Mouse (Mus musculus) forebrain, embryonic 11.5 days (tissue): ENCODE results near the gene Id3. TPM values are rescaled to one million over a fixed set of nuclear protein-coding genes. Genes with fewer than 3 reads are reported as not detected.

Experiments used
- ATAC-seq: fragments of 200-750 bp; cut with Nextera tagmentation; replicated peaks from 2 replicates; pipeline ENCODE4 v1.8.0; 2017; ENCODE audit warnings: moderate TSS enrichment; ENCODE audit not compliant: low FRiP score
- DNase-seq: peaks from one replicate; pipeline ENCODE4 v3.0.0-alpha.2; 2017; ENCODE audit warnings: low spot score
- H3K27ac ChIP-seq: fragments of 300-500 bp; sonication (generic); 2 replicates; pipeline ENCODE4 v1.5.1; 2014; ENCODE audit warnings: low read depth, low read length
- H3K27me3 ChIP-seq: fragments of 300-500 bp; sonication (generic); 2 replicates; pipeline ENCODE4 v1.6.1; 2014; ENCODE audit warnings: mild to moderate bottlenecking, low read length, mixed read lengths; ENCODE audit not compliant: control insufficient read depth, insufficient read depth
- H3K36me3 ChIP-seq: fragments of 300-500 bp; sonication (generic); 2 replicates; pipeline ENCODE4 v1.6.1; 2014; ENCODE audit warnings: mild to moderate bottlenecking, low read length, moderate library complexity, mixed read lengths; ENCODE audit not compliant: control insufficient read depth, insufficient read depth
- H3K4me1 ChIP-seq: fragments of 300-500 bp; sonication (generic); replicated peaks from 2 replicates; pipeline ENCODE4 v1.6.1; 2014; ENCODE audit warnings: low read length, mixed read lengths; ENCODE audit not compliant: control insufficient read depth, insufficient read depth
- H3K4me2 ChIP-seq: fragments of 300-500 bp; sonication (generic); 2 replicates; pipeline ENCODE4 v1.6.1; 2014; ENCODE audit warnings: low read depth, mild to moderate bottlenecking, low read length, moderate library complexity, mixed read lengths; ENCODE audit not compliant: severe bottlenecking
- H3K4me3 ChIP-seq: fragments of 300-500 bp; sonication (generic); 2 replicates; pipeline ENCODE4 v1.5.1; 2014; ENCODE audit warnings: low read depth, low read length
- H3K9ac ChIP-seq: fragments of 300-500 bp; sonication (generic); 2 replicates; pipeline ENCODE4 v1.6.1; 2014; ENCODE audit warnings: low read length
- H3K9me3 ChIP-seq: fragments of 300-500 bp; sonication (generic); 2 replicates; pipeline ENCODE4 v1.6.1; 2016; ENCODE audit warnings: low read length, mixed read lengths; ENCODE audit not compliant: control insufficient read depth
- WGBS: fragments of 180-500 bp; shearing (Covaris S2); extraction: QIAGEN DNeasy Blood & Tissue Kit; methylation state at CpG from one replicate; pipeline ENCODE4 v1.1.7; 2014; 5-methylcytosine and 5-hydroxymethylcytosine counted together
- polyA plus RNA-seq: library from polyadenylated mRNA; unstranded; fragments of >200 nt; fragmentation: Nextera tagmentation; extraction: Ambion mirVana; gene quantifications from 2 replicates; pipeline ENCODE4 v1.2.1, GENCODE M21; 2014

The Id3 gene
- polyA plus RNA-seq, 1 experiment from 2014 or later = 351 TPM

DNA sequence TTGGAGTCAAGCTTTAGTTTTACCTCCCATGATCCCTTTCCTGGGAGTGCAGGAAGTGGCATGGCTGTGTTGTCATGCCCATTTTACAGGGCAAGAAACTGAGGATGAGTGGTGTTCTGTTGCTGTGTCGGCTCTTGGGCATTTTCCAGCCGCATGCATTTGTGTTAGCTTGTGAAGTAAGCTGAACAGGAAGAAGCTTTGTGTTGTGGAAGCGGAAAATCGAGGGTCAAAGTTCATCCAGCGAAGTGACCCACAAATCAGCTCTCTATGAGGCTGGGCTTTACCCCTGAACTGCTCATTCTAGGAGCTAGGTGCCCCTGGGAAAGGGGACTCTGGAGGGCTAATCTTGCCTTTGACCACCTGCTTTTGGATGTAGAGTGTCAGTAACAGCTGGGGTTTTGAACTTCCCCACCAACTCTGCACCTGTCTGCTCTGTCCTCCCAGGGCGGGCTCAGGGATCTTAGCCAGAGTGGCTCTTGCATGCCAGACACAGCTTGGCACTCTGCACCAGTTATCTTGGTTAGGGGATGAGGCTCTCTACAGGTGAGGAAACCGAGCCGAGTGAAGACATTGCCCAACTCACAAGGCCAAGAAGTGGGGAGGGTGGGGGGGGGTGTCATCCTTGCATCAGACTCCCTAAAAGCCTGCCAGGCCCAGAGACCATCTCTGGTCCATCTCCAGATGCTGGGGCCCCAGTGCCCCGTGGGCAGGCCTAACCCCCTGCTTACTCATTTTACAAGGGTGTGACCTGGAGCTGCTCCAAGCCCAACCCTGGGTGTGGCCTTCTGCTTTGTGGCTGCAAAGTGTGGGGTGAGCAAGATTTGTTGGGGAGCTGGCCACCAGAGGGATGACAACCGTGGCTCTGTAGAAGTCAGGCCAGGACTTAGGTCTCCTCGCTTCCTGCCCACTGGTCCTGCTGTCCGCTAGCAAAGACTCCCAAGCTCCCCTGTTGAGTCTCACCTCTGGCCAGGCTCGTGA lies 31.2 kb downstream of the Id3 start:
- Histone ChIP-seq H3K4me3 (peak overlapping the region; percentile 81), H3K9ac (peak overlapping the region; percentile 89)

DNA sequence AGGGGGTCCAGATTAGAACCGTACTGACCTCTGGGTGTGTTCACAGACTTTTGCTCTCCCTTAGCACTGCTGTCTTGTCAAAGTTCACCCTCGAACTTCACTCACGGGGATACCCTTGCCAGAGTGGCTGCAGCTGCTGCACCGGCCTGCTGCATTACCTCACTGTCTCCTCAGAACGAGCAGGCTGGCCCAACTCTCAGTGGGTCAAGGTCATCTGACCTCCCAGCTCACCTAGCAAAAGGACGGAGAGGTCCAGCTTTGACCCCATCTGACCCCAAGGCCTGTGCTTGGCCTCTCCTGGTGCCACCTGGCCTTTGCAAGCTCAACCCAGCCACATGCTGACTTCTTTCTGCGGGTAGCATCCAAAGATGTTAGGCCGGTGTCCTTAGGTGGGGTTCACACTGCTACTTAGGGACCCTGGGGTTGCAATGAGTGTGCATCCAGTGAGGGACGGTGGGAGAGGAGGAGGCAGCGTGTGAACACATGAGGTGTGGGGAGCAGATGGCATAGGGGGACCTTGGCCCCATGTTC lies 32.8 kb downstream of the Id3 start:
- WGBS = 72% methylated on average over 10 of the region's 10 CpGs
- H3K27ac ChIP-seq = no peak overlapping the region
- no peak for ATAC-seq

More for the DNA sequence above, 31.2 kb downstream of the Id3 start:
- no peak for ATAC-seq
- Histone ChIP-seq H3K36me3 (no peaks in the 10 kb centered on the region), H3K27me3 (no peaks in the 10 kb centered on the region), H3K27ac (no peak overlapping the region), H3K4me2 (peak overlapping the region; percentile 96; the same call in 1 of the 2 replicates), H3K9me3 (no peaks in the 10 kb centered on the region), H3K4me1 (peaks cover 10% of the 10 kb centered on the region)
- 72% methylated on average over 13 of the region's 13 CpGs for WGBS
- peak; percentile 66 for DNase-seq

DNA sequence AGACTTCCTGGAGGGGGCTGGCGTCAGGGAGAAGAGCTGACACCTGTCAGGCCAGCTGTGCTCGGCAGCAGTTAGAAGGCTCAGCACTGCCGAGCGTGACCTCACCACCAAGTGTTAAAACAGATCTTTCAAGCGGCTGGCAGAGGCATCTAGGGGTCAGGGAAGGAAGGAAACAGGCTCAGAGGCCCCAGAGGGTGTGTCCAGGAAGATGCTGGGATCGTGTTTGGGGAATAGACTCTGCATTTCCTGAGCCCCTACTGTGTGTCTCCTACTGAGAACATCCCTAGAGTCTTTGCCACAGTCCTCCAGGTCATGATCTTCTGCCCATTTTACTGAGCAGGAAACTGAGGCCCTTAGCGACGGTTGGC lies 33.9 kb downstream of the Id3 start:
- Histone ChIP-seq H3K9ac (no peak overlapping the region), H3K9me3 (no peaks in the 10 kb centered on the region), H3K36me3 (no peaks in the 10 kb centered on the region), H3K27me3 (no peaks in the 10 kb centered on the region), H3K4me2 (no peak overlapping the region), H3K4me1 (peaks cover 12% of the 10 kb centered on the region), H3K27ac (peak overlapping the region; percentile 26), H3K4me3 (no peak overlapping the region)
- 59% methylated on average over 8 of the region's 8 CpGs for WGBS
- ATAC-seq = no peak
- no peak for DNase-seq

More for the DNA sequence above, 32.8 kb downstream of the Id3 start:
- Histone ChIP-seq H3K36me3 (no peaks in the 10 kb centered on the region), H3K9ac (no peak overlapping the region), H3K4me1 (peaks cover 14% of the 10 kb centered on the region), H3K27me3 (no peaks in the 10 kb centered on the region), H3K9me3 (no peaks in the 10 kb centered on the region), H3K4me2 (no peak overlapping the region), H3K4me3 (no peak overlapping the region)
- peak; percentile 49 for DNase-seq

DNA sequence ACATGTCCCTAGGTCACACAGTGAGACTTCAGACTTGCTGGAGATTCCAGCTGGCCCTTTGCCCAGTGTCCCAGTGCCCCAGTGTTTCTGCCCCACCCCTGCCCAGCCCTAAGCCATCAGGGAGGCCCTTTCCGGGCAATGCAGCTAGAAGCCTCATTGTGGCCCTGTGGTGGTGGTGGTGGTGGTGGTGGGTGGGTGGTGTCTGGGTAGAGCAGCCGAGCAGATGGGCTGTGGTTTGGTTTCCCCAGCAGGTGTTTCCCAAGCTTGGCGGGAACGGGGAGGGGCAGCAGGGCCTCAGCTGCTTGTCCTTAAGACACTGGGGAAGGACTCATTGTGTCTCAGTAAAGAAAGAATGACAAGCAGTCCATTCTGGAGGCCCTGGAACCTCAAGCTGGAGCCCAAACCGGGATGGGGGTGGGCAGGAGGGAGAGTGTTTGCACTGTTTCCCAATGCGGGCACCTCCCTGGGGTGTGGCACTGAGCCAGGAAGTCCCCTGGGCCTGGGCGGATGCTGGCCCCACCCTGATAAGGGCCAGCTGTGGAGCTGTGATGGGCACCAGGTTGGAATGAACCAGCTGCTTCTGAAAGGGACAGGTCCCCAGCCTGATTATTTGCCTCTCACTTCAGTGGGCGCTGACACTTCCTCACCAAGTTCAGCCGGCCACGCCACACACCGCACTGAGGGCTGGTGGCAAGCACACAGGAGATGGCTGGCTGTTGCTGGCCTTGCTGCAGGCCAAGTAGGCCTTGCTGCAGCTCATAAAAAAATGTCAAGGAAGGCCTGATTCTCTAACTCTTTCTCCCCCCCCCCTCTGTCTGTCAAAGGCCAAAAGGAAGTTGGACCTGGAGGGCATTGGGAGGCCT lies 34.5 kb downstream of the Id3 start:
- peak; percentile 45; the same call in 1 of the 2 replicates for ATAC-seq
- Histone ChIP-seq H3K4me3 (no peak overlapping the region), H3K4me1 (peaks cover 11% of the 10 kb centered on the region)

DNA sequence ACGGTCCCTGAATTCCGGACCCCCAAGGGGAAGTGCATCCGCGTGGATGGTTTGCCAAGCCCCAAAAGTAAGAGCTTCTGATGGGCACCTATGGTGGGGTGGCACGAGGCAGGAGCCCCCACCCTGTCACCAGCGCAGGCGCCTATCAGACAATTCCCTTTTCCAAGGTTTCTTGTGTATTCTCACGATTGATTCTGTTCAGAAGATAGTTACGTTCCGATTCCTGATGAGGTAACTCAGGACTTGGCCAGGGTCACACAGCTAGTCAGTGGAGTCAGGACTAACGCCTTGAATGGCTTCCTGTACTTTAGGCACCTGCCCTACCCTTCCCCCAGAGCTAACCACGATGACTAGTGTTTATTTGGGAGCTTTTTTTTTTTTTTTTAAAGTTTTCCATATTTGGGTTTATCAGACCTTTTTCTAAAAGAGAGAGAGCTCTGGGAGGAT lies 35.2 kb downstream of the Id3 start:
- H3K4me2 ChIP-seq = no peak overlapping the region
- H3K27me3 ChIP-seq = no peaks in the 10 kb centered on the region
- 87% methylated on average over 12 of the region's 12 CpGs for WGBS
- DNase-seq (no peak), ATAC-seq (no peak)
- H3K9me3 ChIP-seq = no peaks in the 10 kb centered on the region
- no peak overlapping the region for H3K4me3 ChIP-seq
- H3K9ac ChIP-seq = no peak overlapping the region
- no peaks in the 10 kb centered on the region for H3K36me3 ChIP-seq
- H3K27ac ChIP-seq = peak overlapping the region; percentile 26; the same call in 1 of the 2 replicates
- peaks cover 8% of the 10 kb centered on the region; the same call in 1 of the 2 replicates for H3K4me1 ChIP-seq

More for the DNA sequence above, 34.5 kb downstream of the Id3 start:
- Histone ChIP-seq H3K36me3 (no peaks in the 10 kb centered on the region), H3K27ac (peak overlapping the region; percentile 26), H3K9me3 (no peaks in the 10 kb centered on the region), H3K27me3 (no peaks in the 10 kb centered on the region), H3K9ac (no peak overlapping the region; the same call in 1 of the 2 replicates), H3K4me2 (no peak overlapping the region)
- WGBS = 70% methylated on average over 11 of the region's 11 CpGs
- peak; percentile 61 for DNase-seq

DNA sequence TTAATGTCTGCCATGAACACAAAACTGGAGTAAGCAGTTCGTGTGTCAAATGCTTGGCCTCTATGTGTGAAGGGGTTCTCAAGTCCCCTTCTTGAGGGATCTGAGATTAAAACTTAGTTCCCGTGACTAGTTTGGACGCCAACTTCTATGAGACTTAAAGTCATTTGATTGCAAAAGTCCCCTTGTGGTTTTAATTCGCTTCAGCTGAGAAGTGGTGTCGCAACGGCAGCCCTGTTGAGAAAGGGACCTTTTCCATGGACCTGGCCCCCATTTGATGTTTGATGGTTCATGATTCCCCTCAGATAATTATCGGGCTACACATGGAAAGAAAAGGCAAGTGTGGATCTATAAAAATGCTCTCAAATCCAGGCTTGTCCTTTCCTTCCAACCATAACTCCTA lies 36.2 kb downstream of the Id3 start:
- Histone ChIP-seq H3K9ac (no peak overlapping the region), H3K9me3 (no peaks in the 10 kb centered on the region), H3K4me3 (no peak overlapping the region), H3K4me1 (peaks cover 8% of the 10 kb centered on the region; the same call in 1 of the 2 replicates), H3K27ac (no peak overlapping the region), H3K4me2 (no peak overlapping the region), H3K27me3 (no peaks in the 10 kb centered on the region), H3K36me3 (no peaks in the 10 kb centered on the region)
- ATAC-seq (no peak), DNase-seq (no peak)
- WGBS = 89% methylated on average over 7 of the region's 7 CpGs

DNA sequence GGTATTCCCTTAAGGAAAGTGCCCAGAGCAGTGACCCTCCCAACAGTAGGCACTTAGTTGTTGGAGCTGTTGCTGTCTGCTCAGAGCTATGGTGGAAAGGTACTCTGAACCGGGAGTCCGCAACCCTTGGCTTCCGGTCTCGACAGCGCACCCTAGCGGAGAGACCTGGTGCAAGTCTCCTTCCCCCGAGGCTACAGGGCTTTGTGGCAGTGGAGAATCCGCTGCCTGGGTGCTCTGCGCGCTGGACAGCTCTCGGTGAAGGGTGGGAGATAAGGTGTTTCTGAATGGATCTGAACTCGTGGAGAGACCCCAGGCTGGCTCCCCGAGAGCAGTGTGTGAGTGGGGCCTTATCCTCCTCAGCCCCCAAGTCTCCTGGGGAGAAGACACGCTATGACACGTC lies 36.7 kb downstream of the Id3 start:
- H3K4me1 ChIP-seq = peaks cover 8% of the 10 kb centered on the region; the same call in 1 of the 2 replicates
- H3K36me3 ChIP-seq = no peaks in the 10 kb centered on the region
- no peaks in the 10 kb centered on the region for H3K9me3 ChIP-seq
- peak overlapping the region; percentile 23 for H3K4me3 ChIP-seq
- H3K9ac ChIP-seq = peak overlapping the region; percentile 43
- H3K27ac ChIP-seq = no peak overlapping the region
- 4% methylated on average over 15 of the region's 15 CpGs for WGBS
- no peaks in the 10 kb centered on the region for H3K27me3 ChIP-seq
- DNase-seq = peak; percentile 94
- ATAC-seq = peak; percentile 11; the same call in 1 of the 2 replicates
- H3K4me2 ChIP-seq = peak overlapping the region; percentile 36
